Mouse (Mus musculus): ENCODE data around the gene Lhx4. TPM values are rescaled to one million over a fixed set of nuclear protein-coding genes. Genes with fewer than 3 reads are reported as not detected.

Lhx4 gene
- total RNA-seq, 2 experiments from 2014 or later, result not detected

GRCm38 (mm10) chr1:155742411-155743363 lies 8.8 kb downstream of the Lhx4 start:
- intact Hi-C loops (cut with DNase I), result no loop called here
- DNase-seq, result peak in 1 of 2 experiments; percentile 28

GRCm38 (mm10) chr1:155741988-155742387 lies 9.5 kb downstream of the Lhx4 start:
- intact Hi-C loops (cut with DNase I), result no loop called here

GRCm38 (mm10) chr1:155741378-155741945 lies 10.0 kb downstream of the Lhx4 start:
- peak in 1 of 2 experiments; percentile 6 for DNase-seq
- intact Hi-C loops (cut with DNase I), result no loop called here

More at GRCm38 (mm10) chr1:155741988-155742387, 9.5 kb downstream of the Lhx4 start:
- DNase-seq, result peak in 1 of 2 experiments; percentile 13

GRCm38 (mm10) chr1:155740622-155741377 lies 10.7 kb downstream of the Lhx4 start:
- intact Hi-C loops (cut with DNase I), result no loop called here
- peak in 1 of 2 experiments; percentile 23 for DNase-seq

- no peak for DNase-seq
- intact Hi-C loops (cut with DNase I), result no loop called here
Observed at GRCm38 (mm10) chr1:155737809-155738383, 13.6 kb downstream of the Lhx4 start.

GRCm38 (mm10) chr1:155737017-155737808 lies 14.3 kb downstream of the Lhx4 start:
- intact Hi-C loops (cut with DNase I), result no loop called here
- peak in 1 of 2 experiments; percentile 4 for DNase-seq

GRCm38 (mm10) chr1:155736096-155736825 lies 15.2 kb downstream of the Lhx4 start:
- DNase-seq, result no peak
- intact Hi-C loops (cut with DNase I), result no loop called here

GRCm38 (mm10) chr1:155731156-155731555 lies 20.3 kb downstream of the Lhx4 start:
- intact Hi-C loops (cut with DNase I), result no loop called here
- no peak for DNase-seq

- DNase-seq, result no peak
- intact Hi-C loops (cut with DNase I), result no loop called here
Observed at GRCm38 (mm10) chr1:155729113-155729795, 22.2 kb downstream of the Lhx4 start.

GRCm38 (mm10) chr1:155727830-155728229 lies 23.7 kb downstream of the Lhx4 start:
- intact Hi-C loops (cut with DNase I), result no loop called here
- DNase-seq, result no peak

- intact Hi-C loops (cut with DNase I), result no loop called here
- no peak for DNase-seq
Observed at GRCm38 (mm10) chr1:155725876-155726275, 25.6 kb downstream of the Lhx4 start.

GRCm38 (mm10) chr1:155724301-155724700 lies 27.2 kb downstream of the Lhx4 start:
- no peak for DNase-seq
- intact Hi-C loops (cut with DNase I), result no loop called here

- intact Hi-C loops (cut with DNase I), result no loop called here
- DNase-seq, result peak in 1 of 2 experiments; percentile 11
Observed at GRCm38 (mm10) chr1:155722185-155722584, 29.3 kb downstream of the Lhx4 start.

GRCm38 (mm10) chr1:155721443-155721842 lies 30.0 kb downstream of the Lhx4 start:
- intact Hi-C loops (cut with DNase I), result loop anchor here (1.0 kb wide), 1 partner anchor 146 kb away; no protein-coding TSS in a partner anchor
- peak; percentile 21 to 62 for DNase-seq

- DNase-seq, result no peak
- intact Hi-C loops (cut with DNase I), result no loop called here
Observed at GRCm38 (mm10) chr1:155720006-155720405, 31.5 kb downstream of the Lhx4 start.

GRCm38 (mm10) chr1:155718851-155719250 lies 32.6 kb downstream of the Lhx4 start:
- intact Hi-C loops (cut with DNase I), result no loop called here
- no peak for DNase-seq

GRCm38 (mm10) chr1:155717301-155717700 lies 34.2 kb downstream of the Lhx4 start:
- no peak for DNase-seq
- intact Hi-C loops (cut with DNase I), result no loop called here

GRCm38 (mm10) chr1:155715366-155715765 lies 36.1 kb downstream of the Lhx4 start:
- no peak for DNase-seq
- intact Hi-C loops (cut with DNase I), result no loop called here
